Mouse (Mus musculus): ENCODE measurements around the gene Rangap1.

- no peak for TF ChIP-seq POLR2A (IDR thresholded peaks at IDR 0.05; ENCODE audit: borderline replicate concordance, extremely low read depth, low read depth, low read length)
- TF ChIP-seq CTCF (IDR thresholded peaks at IDR 0.05; ENCODE audit: insufficient read depth, low read length) = no peak
Observed at GRCm38 (mm10) chr15:81761381-81761780, 16.1 kb upstream of the Rangap1 start.
